Mouse (Mus musculus): ENCODE measurements around the gene Mroh7. TPM values are rescaled to one million over a fixed set of nuclear protein-coding genes. Genes with fewer than 3 reads are reported as not detected.
"Not testable (repeated sequence)": the region's sequence is repeated elsewhere in the genome, so short reads cannot be mapped to it uniquely, and the experiment has no call there.

Gene Mroh7
- 0.41 and 1.5 TPM in 2 replicates for polyA plus RNA-seq (2012; rRNA removed)

DNA sequence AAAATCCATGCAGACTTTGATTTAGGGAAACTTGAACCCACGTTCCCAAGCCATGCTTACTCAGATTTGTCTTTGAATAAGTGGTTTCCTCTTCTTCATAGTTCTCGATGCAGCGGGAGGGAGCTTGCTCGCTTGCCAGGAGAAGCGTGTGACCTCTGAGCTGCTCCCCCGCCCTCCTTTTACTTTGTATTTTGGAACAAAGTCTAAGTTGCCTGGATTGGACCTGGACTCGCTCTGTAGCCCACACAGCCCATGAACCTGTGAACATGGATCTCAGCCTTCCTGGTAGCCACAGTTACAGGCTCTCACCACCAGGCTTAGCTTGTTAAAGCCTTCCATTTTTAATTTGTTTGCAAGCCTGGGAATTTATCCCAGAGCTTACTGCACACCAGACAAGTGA is at the start of gene Mroh7:
Mroh7 (minus strand) TSS at position 112 of the 400 bp plus-strand sequence.
- WGBS: 70% methylated on average over 7 of the region's 7 CpGs
- TF ChIP-seq POLR2A (IDR thresholded peaks at IDR 0.05; ENCODE audit: borderline replicate concordance, extremely low read depth, low read depth, low read length) (no peak), CTCF (IDR thresholded peaks at IDR 0.05; ENCODE audit: insufficient read depth, low read length) (no peak)
- Histone ChIP-seq H3K4me3 (replicated peaks; ENCODE audit: extremely low read depth, low read depth, low read length) (no peak within 1 kb of the TSS), H3K4me1 (ENCODE audit: control insufficient read depth, insufficient read depth, low read length) (no peaks in the 10 kb centered on the region)
- no peak for DNase-seq

DNA sequence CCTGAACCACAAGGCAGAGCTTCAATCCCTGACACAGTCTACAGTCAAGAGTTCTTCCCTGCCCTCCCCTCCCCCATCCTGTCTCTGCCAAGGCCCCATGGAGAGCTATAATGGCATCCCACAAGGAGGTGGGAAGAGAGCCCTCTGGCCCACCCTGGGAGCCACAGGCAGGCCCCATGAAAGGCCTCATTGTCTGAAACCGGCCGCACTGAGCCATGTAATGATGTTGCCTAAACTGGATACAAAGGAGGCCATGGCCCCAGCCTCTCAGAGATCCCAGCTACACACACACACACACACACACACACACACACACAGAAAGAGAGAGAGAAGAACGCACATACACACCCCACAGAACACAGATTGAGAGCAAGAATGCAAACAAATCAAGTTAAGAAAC is 49.3 kb upstream of the Mroh7 start:
- TF ChIP-seq POLR2A (IDR thresholded peaks at IDR 0.05; ENCODE audit: borderline replicate concordance, extremely low read depth, low read depth, low read length) (no peak), CTCF (IDR thresholded peaks at IDR 0.05; ENCODE audit: insufficient read depth, low read length) (no peak)
- Histone ChIP-seq H3K4me1 (ENCODE audit: control insufficient read depth, insufficient read depth, low read length) (peaks cover 6% of the 10 kb centered on the region), H3K4me3 (replicated peaks; ENCODE audit: extremely low read depth, low read depth, low read length) (no peak overlapping the region)
- DNase-seq: no peak
- WGBS: 59% methylated on average over 3 of the region's 3 CpGs

DNA sequence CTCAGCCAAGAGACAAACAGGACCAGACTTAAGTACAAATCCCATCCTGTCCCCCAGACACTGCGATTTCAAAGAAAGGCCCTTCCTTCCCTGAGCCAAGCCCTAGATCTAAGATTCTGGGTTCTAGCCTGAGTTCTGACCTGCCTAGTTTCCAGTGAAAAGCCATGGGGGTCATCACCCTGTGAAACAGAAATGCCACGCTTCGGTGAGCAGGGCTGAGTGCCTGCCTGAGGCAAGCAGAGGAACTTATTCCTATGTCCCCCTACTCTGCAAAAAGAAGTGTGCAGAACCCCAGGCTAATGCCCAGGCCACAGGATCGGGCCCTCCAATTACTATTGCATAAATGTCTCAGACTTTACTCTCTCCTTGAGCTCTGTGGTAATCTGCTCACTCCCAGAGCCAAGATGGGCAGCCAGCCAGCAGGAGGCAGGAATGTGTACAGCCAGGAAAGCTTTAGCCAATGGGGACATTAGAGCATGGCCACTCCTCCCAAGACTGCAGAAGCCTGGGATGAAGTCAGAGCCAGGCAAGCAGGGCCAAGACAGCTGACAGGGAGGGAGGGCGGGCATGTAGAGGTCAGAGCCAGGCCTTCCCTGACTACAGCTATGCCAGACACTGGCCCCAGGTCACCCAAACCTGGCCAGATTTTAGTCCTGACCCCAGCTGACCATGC is 47.5 kb upstream of the Mroh7 start:
- Histone ChIP-seq H3K4me1 (ENCODE audit: control insufficient read depth, insufficient read depth, low read length) (peaks cover 6% of the 10 kb centered on the region), H3K4me3 (replicated peaks; ENCODE audit: extremely low read depth, low read depth, low read length) (no peak overlapping the region)
- WGBS: 37% methylated on average over 5 of the region's 5 CpGs
- TF ChIP-seq CTCF (IDR thresholded peaks at IDR 0.05; ENCODE audit: insufficient read depth, low read length) (no peak), POLR2A (IDR thresholded peaks at IDR 0.05; ENCODE audit: borderline replicate concordance, extremely low read depth, low read depth, low read length) (no peak)
- peak; percentile 89 for DNase-seq

DNA sequence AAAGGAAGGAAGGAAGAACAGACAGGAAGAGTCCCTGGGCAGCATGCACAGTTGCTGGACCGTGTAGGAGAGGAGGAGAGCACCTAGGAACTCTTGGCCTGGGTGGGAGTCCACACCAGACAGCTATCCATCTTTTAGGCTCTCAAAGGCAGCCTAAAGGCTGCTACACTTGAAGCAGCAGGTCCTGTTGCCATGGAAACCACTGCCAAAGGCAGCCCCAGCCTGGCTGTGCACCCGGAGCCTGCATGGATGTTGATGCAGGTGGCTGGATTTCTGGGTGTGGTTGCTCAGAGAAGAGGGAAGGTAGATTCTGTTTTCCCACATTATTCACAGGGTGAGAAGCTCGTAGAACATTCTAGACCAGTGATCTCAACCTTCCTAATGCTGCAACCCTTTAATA is 46.3 kb upstream of the Mroh7 start:
- 44% methylated on average over 3 of the region's 3 CpGs for WGBS
- H3K4me3 ChIP-seq (replicated peaks; ENCODE audit: extremely low read depth, low read depth, low read length): no peak overlapping the region
- peaks cover 6% of the 10 kb centered on the region for H3K4me1 ChIP-seq (ENCODE audit: control insufficient read depth, insufficient read depth, low read length)
- DNase-seq: no peak
- no peak for TF ChIP-seq CTCF (IDR thresholded peaks at IDR 0.05; ENCODE audit: insufficient read depth, low read length)
- no peak for TF ChIP-seq POLR2A (IDR thresholded peaks at IDR 0.05; ENCODE audit: borderline replicate concordance, extremely low read depth, low read depth, low read length)

DNA sequence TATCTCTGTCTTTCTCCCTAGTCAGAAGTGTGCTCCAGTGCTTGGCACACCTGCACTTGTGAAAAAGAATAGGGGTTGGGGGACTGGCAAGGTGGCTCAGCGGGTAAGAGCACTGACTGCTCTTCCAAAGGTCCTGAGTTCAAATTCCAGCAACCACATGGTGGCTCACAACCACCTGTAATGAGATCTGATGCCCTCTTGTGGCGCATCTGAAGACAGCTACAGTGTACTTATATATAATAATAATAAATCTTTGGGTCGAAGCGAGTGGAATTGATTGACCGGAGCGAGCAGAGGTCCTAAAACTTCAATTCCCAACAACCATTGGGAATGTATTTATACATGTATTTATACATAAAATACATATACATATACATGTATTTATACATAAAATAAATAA is 45.0 kb upstream of the Mroh7 start:
- DNase-seq; H3K4me3 ChIP-seq (replicated peaks; ENCODE audit: extremely low read depth, low read depth, low read length); H3K4me1 ChIP-seq (ENCODE audit: control insufficient read depth, insufficient read depth, low read length): not testable (repeated sequence)
- 89% methylated on average over 6 of the region's 6 CpGs for WGBS

DNA sequence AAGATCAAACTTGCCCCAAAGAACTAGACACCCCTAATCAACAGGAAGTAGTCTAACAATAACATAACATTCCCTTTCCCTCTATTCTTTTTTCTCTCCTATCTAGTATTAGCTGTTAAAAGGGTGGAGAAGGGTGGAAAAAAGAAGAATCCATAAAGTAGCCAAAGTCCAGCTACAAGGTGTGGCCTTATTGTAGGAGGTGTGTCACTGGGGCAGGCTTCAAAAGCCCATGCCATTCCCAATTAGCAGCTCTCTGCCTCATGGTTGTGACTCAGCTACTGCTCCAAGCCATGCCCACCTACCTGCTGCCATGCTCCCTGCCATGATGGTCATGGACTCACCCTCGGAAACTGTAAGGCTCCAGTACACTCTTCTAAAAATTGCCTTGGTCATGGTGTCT is 41.8 kb upstream of the Mroh7 start:
- TF ChIP-seq CTCF (IDR thresholded peaks at IDR 0.05; ENCODE audit: insufficient read depth, low read length) (no peak), POLR2A (IDR thresholded peaks at IDR 0.05; ENCODE audit: borderline replicate concordance, extremely low read depth, low read depth, low read length) (no peak)
- no peak for DNase-seq

DNA sequence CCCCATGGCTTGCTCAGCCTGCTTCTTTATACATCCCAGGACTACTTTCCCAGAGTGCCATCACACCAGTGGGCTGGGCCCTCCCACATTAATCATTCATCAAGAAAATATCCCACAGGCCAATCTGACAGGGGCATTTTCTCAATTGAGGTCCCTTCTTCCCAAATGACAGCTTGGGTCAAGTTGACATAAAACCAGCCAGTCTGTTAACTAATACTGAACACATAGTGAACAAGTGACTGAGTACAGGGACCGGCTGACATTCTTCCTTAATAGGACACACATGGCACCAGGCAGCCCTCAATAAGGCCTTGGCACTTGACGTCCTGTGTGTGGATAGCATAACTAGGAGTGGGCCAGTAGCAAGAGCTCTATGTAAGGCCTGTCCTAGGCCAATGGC is 38.6 kb upstream of the Mroh7 start:
- no peak overlapping the region for H3K4me3 ChIP-seq (replicated peaks; ENCODE audit: extremely low read depth, low read depth, low read length)
- H3K4me1 ChIP-seq (ENCODE audit: control insufficient read depth, insufficient read depth, low read length): no peaks in the 10 kb centered on the region
- no peak for TF ChIP-seq CTCF (IDR thresholded peaks at IDR 0.05; ENCODE audit: insufficient read depth, low read length)
- TF ChIP-seq POLR2A (IDR thresholded peaks at IDR 0.05; ENCODE audit: borderline replicate concordance, extremely low read depth, low read depth, low read length): no peak
- no peak for DNase-seq
- WGBS: 77% methylated on average over 2 of the region's 2 CpGs

More for the DNA sequence above, 41.8 kb upstream of the Mroh7 start:
- H3K4me1 ChIP-seq (ENCODE audit: control insufficient read depth, insufficient read depth, low read length): no peaks in the 10 kb centered on the region
- H3K4me3 ChIP-seq (replicated peaks; ENCODE audit: extremely low read depth, low read depth, low read length): no peak overlapping the region
- WGBS: 94% methylated on average over 1 of the region's 1 CpGs

DNA sequence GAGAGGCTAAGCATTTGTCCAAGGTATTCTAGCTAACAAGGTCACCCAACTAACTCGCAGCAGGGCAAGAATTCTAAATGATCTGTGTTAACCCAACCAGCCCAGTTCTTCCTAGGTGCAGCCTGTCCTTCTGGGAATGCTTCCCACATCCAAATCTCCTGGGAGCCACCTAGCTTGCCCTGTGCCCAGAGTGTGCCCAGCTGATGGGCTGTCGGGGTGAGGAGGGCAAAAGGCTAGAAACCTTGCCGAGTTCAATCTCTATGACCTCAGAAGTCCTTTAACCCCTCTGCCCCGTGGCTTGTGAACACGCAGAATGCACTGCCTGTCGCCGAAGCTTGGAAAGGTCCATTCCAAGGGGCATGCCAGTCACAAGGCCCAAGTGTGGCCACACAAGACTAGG is 33.4 kb upstream of the Mroh7 start:
- H3K4me1 ChIP-seq (ENCODE audit: control insufficient read depth, insufficient read depth, low read length): no peaks in the 10 kb centered on the region
- TF ChIP-seq POLR2A (IDR thresholded peaks at IDR 0.05; ENCODE audit: borderline replicate concordance, extremely low read depth, low read depth, low read length): no peak
- no peak for TF ChIP-seq CTCF (IDR thresholded peaks at IDR 0.05; ENCODE audit: insufficient read depth, low read length)
- DNase-seq: no peak
- H3K4me3 ChIP-seq (replicated peaks; ENCODE audit: extremely low read depth, low read depth, low read length): no peak overlapping the region
- WGBS: 76% methylated on average over 7 of the region's 7 CpGs

DNA sequence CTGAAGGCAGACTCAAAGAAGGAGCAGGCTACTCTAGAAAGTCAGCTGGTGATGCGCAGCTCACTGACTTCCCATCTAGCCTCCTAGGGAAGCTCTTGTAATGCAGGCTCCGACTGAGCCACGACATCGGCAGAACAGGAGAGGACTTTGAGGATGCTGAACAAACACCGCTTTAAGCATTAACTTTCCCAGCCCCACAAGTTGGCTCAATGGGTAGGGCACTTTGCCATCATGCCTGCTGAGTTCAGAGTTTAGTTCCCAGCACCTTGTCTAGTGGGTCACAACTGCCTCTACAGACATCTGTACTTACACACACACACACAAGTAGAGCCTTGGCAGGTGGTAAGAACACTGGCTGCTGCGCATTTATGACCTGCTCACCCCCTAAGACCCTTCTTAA is 21.0 kb upstream of the Mroh7 start:
- no peak for DNase-seq
- no peak for TF ChIP-seq CTCF (IDR thresholded peaks at IDR 0.05; ENCODE audit: insufficient read depth, low read length)
- no peak for TF ChIP-seq POLR2A (IDR thresholded peaks at IDR 0.05; ENCODE audit: borderline replicate concordance, extremely low read depth, low read depth, low read length)
- Histone ChIP-seq H3K4me3 (replicated peaks; ENCODE audit: extremely low read depth, low read depth, low read length) (no peak overlapping the region), H3K4me1 (ENCODE audit: control insufficient read depth, insufficient read depth, low read length) (no peaks in the 10 kb centered on the region)
- 81% methylated on average over 6 of the region's 6 CpGs for WGBS

DNA sequence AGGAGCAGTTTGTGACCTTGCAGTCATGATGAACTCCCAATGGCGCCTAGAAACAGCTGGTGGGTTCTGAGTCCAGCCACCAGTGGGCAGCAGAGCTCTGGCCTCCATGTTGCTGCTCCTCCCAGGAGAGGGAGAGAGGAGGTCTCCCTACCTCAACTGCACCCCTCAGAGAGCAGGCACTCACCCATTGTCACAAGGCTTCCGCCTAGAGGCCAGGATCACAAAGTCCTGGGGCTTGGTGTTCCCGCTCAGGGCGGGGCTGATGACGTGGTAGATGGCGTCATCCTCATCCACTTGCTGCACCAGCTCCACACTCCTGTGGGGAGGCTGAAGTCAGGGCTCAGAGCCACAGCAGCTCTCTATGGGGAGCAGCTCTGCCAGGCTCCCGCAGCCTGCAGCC is 19.0 kb upstream of the Mroh7 start:
- 16% methylated on average over 7 of the region's 7 CpGs for WGBS
- Histone ChIP-seq H3K4me1 (ENCODE audit: control insufficient read depth, insufficient read depth, low read length) (no peaks in the 10 kb centered on the region), H3K4me3 (replicated peaks; ENCODE audit: extremely low read depth, low read depth, low read length) (no peak overlapping the region)
- peak; percentile 27 for DNase-seq
- TF ChIP-seq CTCF (IDR thresholded peaks at IDR 0.05; ENCODE audit: insufficient read depth, low read length) (peak; percentile 75), POLR2A (IDR thresholded peaks at IDR 0.05; ENCODE audit: borderline replicate concordance, extremely low read depth, low read depth, low read length) (no peak)

All from lung, adult 2 months (tissue).